Mouse (Mus musculus) urinary bladder, postnatal 14 days (tissue): ENCODE measurements at regions not wholly inside any gene's neighbourhood (a gene's known extent, or its start where the extent isn't known, plus 50 kb on each side); places are given as distances from the start of the nearest gene placed in this dataset.

ENCODE experiments used
- DNase-seq: peaks from one replicate; pipeline ENCODE4 v3.0.0; 2021; ENCODE audit warnings: low spot score

DNA sequence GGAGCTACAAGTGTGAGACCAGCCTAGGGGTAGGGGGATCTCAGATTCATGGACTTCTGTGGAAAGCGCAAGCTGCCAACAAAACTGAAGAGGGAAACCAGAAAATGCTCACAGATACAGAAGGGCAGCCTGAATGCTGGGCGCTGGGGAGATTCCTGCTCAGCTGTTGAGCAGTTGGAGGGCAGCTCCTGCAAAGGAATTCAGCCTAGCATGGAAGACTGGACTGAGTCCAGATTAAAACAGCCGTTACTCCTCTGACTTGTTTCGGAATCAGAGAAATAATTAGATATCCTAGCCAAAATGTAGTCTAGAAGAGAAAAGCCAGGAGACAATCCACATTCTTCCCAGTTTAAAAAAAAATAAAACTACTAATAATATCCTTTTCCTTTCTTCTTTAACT, 83.7 kb downstream of the Asb9 start:
- DNase-seq = peak; percentile 12
